Mouse (Mus musculus) midbrain, embryonic 10.5 days (tissue): Measurements from ENCODE around the gene Ypel4. TPM values are rescaled to one million over a fixed set of nuclear protein-coding genes. Genes with fewer than 3 reads are reported as not detected.

Experiments
- DNase-seq: peaks from one replicate; pipeline ENCODE4 v3.0.0-alpha.2; 2017; ENCODE audit warnings: low spot score
- H3K27ac ChIP-seq: fragments of 300-500 bp; sonication (generic); replicated peaks from 2 replicates; pipeline ENCODE4 v1.5.1; 2016; ENCODE audit warnings: mild to moderate bottlenecking
- H3K27me3 ChIP-seq: fragments of 300-500 bp; sonication (generic); 2 replicates; pipeline ENCODE4 v1.6.1; 2016; ENCODE audit warnings: low read depth, mild to moderate bottlenecking; ENCODE audit not compliant: poor library complexity, severe bottlenecking
- H3K36me3 ChIP-seq: fragments of 300-500 bp; sonication (generic); 2 replicates; pipeline ENCODE4 v1.6.1; 2016; ENCODE audit warnings: mild to moderate bottlenecking, moderate library complexity
- H3K4me1 ChIP-seq: fragments of 300-500 bp; sonication (generic); 2 replicates; pipeline ENCODE4 v1.6.1; 2016
- H3K4me3 ChIP-seq: fragments of 300-500 bp; sonication (generic); 2 replicates; pipeline ENCODE4 v1.5.1; 2016; ENCODE audit warnings: mild to moderate bottlenecking, moderate library complexity
- H3K9me3 ChIP-seq: fragments of 300-500 bp; sonication (generic); replicated peaks from 2 replicates; pipeline ENCODE4 v1.6.1; 2016; ENCODE audit warnings: mild to moderate bottlenecking
- WGBS: fragments of 180-500 bp; shearing (Covaris S2); methylation state at CpG from one replicate; pipeline ENCODE4 v1.1.7; 2016; 5-methylcytosine and 5-hydroxymethylcytosine counted together
- polyA plus RNA-seq: library from polyadenylated mRNA; unstranded; fragments of >200 nt; fragmentation: Nextera tagmentation; extraction: Ambion mirVana; gene quantifications from 2 replicates; pipeline ENCODE4 v1.2.1, GENCODE M21; 2016

The Ypel4 gene
- polyA plus RNA-seq, 1 experiment from 2014 or later: 8.2 TPM

DNA sequence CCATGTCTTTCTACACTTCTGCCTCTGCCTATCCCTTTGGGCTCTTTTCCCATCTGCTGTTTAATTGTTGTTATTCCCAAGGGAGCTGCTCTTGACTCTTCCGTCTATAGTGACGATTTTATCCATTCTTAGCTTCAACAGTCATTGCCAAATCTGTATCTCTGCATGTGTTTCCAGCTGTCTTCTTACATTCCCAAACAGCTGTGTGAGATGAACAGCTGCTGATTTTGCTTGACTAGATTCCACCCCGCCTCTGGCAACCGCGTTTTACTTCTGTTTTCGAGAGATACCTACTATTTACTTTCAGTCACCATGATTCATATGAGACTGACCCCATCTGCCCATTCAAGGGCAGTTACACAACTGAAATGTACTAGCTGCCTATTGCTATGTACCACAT lies 16.3 kb downstream of the Ypel4 start:
- WGBS: 85% methylated on average over 6 of the region's 6 CpGs
- peaks cover 8% of the 10 kb centered on the region for H3K27me3 ChIP-seq
- no peak overlapping the region for H3K4me3 ChIP-seq
- no peaks in the 10 kb centered on the region for H3K4me1 ChIP-seq
- no peak overlapping the region for H3K27ac ChIP-seq
- no peaks in the 10 kb centered on the region for H3K9me3 ChIP-seq
- H3K36me3 ChIP-seq: no peaks in the 10 kb centered on the region
- DNase-seq: no peak

DNA sequence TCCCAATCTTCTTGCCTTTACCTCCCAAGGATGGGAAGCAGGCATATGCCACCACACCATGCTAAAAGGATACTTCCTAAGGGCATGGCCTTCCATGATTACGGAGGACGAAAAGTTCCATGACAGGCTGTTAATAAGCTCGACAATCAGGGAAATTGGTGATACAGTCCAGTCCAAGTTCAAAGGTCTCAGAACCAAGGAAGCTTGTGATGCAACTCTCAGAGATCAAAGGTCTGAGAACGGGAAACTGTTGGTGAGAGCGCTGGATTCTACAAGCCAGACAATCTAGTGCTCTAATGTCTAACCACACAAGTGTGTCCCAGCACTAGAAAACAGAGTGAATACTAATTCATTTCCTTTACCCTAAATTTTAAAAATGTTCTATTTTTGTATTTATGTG lies 22.4 kb downstream of the Ypel4 start:
- no peaks in the 10 kb centered on the region for H3K9me3 ChIP-seq
- H3K27ac ChIP-seq: no peak overlapping the region
- DNase-seq: no peak
- H3K36me3 ChIP-seq: no peaks in the 10 kb centered on the region
- H3K27me3 ChIP-seq: no peaks in the 10 kb centered on the region
- WGBS: 84% methylated on average over 5 of the region's 5 CpGs
- H3K4me3 ChIP-seq: no peak overlapping the region
- no peaks in the 10 kb centered on the region for H3K4me1 ChIP-seq

DNA sequence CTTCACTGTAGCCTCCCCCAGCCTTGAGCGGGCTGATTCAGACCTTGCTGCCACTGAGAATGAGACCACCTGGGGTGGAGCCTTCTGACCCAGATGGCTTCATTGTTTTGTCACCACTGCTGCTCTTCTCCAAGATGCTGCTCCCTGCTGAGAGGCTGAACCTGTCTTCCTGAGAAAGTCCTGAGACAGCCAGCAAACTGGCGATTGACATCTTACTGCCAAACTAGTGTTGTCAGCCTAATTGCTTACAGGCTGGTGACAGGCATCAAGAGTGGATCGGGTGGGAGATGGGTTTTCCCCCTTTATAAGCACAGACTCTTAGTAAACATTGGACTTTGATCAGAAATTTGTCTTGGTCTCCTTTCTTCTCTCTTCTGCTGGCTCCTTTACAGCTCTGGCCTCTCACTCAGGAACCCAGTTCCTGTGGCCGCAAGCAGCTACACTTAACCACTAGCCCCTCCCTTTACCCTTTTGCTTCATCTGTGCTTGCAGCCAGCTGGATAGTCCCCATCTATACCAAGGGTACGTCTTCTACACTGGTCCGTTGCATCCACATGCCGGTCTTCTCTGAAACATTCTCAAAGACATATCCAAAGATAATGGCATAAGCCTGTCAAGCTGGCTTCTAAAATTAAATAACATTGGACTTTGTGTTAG lies 23.3 kb downstream of the Ypel4 start:
- no peaks in the 10 kb centered on the region for H3K27me3 ChIP-seq
- no peak overlapping the region for H3K4me3 ChIP-seq
- H3K27ac ChIP-seq: no peak overlapping the region
- no peak for DNase-seq
- peaks cover under 1% of the 10 kb centered on the region for H3K4me1 ChIP-seq
- no peaks in the 10 kb centered on the region for H3K36me3 ChIP-seq
- H3K9me3 ChIP-seq: no peaks in the 10 kb centered on the region
- 64% methylated on average over 7 of the region's 7 CpGs for WGBS

DNA sequence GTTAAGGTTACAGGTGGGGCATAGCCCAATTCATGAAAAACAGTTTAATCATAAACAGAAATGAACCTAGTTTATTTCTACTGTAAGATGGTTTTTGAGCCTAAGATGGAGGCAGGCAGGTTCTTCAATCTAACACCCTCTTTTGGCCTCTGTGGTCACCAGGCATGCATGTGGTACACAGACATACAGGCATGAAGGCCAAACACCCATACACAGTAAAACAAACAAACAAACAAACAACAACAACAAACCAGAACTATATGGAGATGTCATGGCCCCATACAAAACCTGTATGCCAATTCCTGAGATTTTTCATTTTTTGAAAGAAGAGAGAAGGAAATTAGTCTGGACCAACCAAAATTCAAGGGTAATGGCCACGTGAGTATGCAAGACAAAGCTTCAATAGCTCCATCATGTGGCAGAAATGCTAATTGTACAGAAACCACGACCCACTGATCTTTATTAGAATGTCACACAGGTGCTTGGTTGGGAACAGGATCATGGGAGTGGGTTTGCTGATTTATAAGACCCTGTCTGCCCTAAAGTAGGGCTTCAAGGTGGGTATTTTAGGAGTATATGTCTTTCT lies 24.8 kb downstream of the Ypel4 start:
- H3K27ac ChIP-seq: no peak overlapping the region
- H3K36me3 ChIP-seq: no peaks in the 10 kb centered on the region
- no peak for DNase-seq
- no peaks in the 10 kb centered on the region for H3K9me3 ChIP-seq
- 4% methylated on average over 2 of the region's 2 CpGs for WGBS
- peaks cover 12% of the 10 kb centered on the region for H3K4me1 ChIP-seq
- H3K4me3 ChIP-seq: no peak overlapping the region
- no peaks in the 10 kb centered on the region for H3K27me3 ChIP-seq

DNA sequence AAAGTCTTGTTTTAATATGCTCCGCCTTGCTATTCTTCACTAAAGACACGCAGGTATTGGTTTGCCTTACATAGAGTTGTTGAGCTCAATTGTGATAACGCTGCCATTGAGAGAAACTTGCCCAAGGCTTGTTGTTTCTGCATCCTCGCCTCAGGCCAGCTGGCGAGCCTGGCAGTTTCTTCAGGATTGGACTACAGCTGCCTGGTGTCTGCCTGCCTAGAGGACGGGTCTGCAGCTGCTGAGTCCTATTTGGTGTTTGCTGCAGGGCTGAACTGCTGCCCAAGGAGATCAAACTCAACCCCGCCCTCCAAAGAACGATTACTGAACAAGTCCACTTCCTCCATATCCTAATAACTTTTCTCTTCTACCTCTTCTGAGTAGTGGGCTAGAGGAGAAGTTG lies 26.9 kb downstream of the Ypel4 start:
- Histone ChIP-seq H3K4me3 (no peak overlapping the region), H3K27me3 (no peaks in the 10 kb centered on the region), H3K9me3 (no peaks in the 10 kb centered on the region), H3K27ac (no peak overlapping the region), H3K36me3 (peaks cover 9% of the 10 kb centered on the region), H3K4me1 (peaks cover 12% of the 10 kb centered on the region)
- WGBS: 83% methylated on average over 8 of the region's 8 CpGs
- DNase-seq: no peak

DNA sequence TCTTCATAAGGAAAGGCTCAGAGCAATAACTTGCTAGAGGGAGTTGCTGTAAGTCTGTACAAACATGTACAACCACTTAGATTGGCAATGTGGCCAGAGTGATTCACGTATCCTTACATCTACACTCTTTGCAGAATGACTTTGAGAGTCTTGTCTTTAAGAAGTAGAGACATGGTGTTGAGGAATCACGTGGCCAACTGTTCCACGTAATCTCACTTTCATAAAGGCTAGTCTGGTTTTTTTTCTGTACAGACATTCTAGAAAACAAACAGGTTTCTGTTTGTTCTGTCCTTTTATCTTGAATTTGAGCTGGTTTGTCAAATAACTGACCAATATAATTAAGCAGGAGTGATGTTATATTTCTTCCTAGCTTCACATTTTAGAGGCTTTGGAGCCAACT lies 27.5 kb downstream of the Ypel4 start:
- H3K4me3 ChIP-seq: no peak overlapping the region
- DNase-seq: no peak
- H3K9me3 ChIP-seq: no peaks in the 10 kb centered on the region
- H3K4me1 ChIP-seq: peaks cover 12% of the 10 kb centered on the region
- H3K36me3 ChIP-seq: peaks cover 9% of the 10 kb centered on the region
- no peaks in the 10 kb centered on the region for H3K27me3 ChIP-seq
- WGBS: 84% methylated on average over 3 of the region's 3 CpGs
- H3K27ac ChIP-seq: no peak overlapping the region

DNA sequence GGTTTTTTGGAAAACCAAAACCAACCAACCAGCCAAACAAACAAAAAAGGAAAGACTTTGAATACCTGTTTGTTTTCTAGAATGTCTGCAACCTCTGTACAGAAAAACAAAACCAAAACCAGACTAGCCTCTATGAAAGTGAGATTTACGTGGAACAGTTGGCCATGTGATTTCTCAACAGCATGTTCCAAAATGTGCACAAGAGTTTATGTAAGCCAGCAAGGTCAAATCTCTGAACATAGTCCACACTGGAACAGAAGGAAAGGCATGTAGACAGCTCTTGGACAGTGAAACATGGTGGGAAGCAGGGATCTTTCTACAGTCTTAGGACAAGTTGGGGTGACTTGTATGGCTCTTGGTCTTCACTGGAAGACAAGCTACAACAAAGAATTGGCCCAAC lies 28.0 kb downstream of the Ypel4 start:
- H3K4me1 ChIP-seq: peaks cover 12% of the 10 kb centered on the region
- no peak overlapping the region for H3K4me3 ChIP-seq
- no peak overlapping the region for H3K27ac ChIP-seq
- H3K27me3 ChIP-seq: no peaks in the 10 kb centered on the region
- DNase-seq: no peak
- H3K36me3 ChIP-seq: peaks cover 9% of the 10 kb centered on the region
- no peaks in the 10 kb centered on the region for H3K9me3 ChIP-seq
- WGBS: 94% methylated on average over 1 of the region's 1 CpGs

DNA sequence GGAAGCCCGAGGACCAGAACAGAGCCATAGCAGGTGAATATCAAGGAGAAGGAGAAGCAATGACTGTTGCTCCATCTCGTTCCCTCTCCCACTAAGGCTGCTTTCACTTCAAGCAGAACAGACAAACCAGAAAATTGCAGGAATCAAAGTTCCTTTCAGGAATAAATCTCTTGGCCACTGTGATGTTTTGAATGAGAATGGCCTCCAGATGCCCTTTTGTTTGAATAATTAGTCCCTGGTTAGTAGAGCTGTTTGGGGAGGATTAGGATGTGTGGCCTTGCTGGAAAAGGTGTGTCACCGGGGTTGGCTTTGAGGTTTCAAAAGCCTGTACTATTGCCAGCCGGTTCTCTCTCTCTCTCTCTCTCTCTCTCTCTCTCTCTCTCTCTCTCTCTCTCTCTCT lies 28.4 kb downstream of the Ypel4 start:
- H3K27ac ChIP-seq: no peak overlapping the region
- peaks cover 12% of the 10 kb centered on the region for H3K4me1 ChIP-seq
- H3K4me3 ChIP-seq: no peak overlapping the region
- no peak for DNase-seq
- H3K36me3 ChIP-seq: peaks cover 9% of the 10 kb centered on the region
- WGBS: 43% methylated on average over 4 of the region's 4 CpGs
- H3K27me3 ChIP-seq: no peaks in the 10 kb centered on the region
- no peaks in the 10 kb centered on the region for H3K9me3 ChIP-seq

DNA sequence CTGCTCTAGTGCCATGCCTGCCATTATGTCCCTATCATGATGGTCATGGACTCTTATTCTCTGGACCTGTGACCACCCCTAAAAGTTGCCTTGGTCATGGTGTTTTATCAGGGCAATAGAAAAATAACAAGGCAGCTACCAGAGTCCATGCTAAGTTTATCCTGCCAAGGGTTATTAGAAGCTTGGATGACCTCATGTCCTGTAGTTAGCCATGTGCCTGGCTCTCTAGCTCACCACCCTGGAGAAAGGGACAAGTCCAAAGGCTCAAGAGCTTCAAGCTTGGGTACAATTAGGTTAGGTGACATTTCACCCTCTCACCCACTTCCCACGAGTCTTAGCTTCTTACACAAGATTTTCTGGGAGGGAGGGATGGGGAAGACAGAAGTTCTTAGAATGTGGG lies 29.0 kb downstream of the Ypel4 start:
- H3K27ac ChIP-seq: no peak overlapping the region
- no peaks in the 10 kb centered on the region for H3K9me3 ChIP-seq
- WGBS: 71% methylated on average over 1 of the region's 1 CpGs
- no peak overlapping the region for H3K4me3 ChIP-seq
- H3K36me3 ChIP-seq: peaks cover 9% of the 10 kb centered on the region
- H3K27me3 ChIP-seq: no peaks in the 10 kb centered on the region
- peaks cover 12% of the 10 kb centered on the region for H3K4me1 ChIP-seq
- DNase-seq: no peak

DNA sequence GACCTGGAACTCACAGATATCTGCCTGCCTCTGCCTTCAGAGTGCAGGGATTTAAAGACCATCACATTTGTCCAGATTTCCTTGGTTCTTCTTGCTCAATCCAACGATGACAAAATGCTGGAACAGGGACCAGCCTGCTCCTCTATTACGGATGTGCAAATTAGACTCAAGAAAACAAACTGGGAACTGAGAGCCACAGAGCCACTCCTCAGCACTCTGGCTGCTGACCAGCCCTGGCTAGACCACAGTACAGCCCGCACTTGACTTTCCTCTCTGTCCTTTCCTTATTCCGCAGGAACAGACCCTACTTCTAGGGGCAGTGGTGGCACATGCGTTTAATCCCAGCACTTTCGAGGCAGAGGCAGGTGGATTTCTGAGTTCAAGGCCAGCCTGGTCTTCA lies 36.6 kb downstream of the Ypel4 start:
- Histone ChIP-seq H3K36me3 (peaks cover 11% of the 10 kb centered on the region; the same call in 1 of the 2 replicates), H3K4me1 (peaks cover 26% of the 10 kb centered on the region), H3K9me3 (no peaks in the 10 kb centered on the region), H3K27ac (no peak overlapping the region), H3K4me3 (no peak overlapping the region), H3K27me3 (0 out of 2 replicates have a peak, but pooled peaks cover 4% of the 10 kb centered on the region)
- WGBS: 80% methylated on average over 6 of the region's 6 CpGs
- no peak for DNase-seq

DNA sequence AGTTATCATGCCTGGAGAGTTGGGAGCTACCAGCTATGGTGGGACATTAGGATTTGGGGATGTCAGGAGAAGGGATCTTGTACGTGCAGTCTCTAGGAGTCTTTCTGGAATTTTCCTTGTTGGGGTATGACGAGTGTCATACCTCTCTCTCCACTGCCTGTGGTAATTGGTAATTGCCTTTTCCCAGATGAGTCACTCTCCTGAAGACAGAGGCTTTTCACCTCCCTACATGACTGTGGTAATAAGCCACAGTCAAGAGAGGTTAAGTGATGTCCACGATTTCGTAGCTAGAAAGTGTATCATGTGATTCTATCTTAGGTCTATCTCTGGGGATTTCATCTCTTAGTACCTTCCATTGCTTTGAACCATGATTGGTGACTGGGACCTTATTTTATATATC lies 38.6 kb downstream of the Ypel4 start:
- 90% methylated on average over 4 of the region's 4 CpGs for WGBS
- H3K27ac ChIP-seq: no peak overlapping the region
- H3K36me3 ChIP-seq: peaks cover 9% of the 10 kb centered on the region; the same call in 1 of the 2 replicates
- H3K27me3 ChIP-seq: 0 out of 2 replicates have a peak, but pooled peaks cover 4% of the 10 kb centered on the region
- H3K4me3 ChIP-seq: no peak overlapping the region
- DNase-seq: no peak
- peaks cover 33% of the 10 kb centered on the region for H3K4me1 ChIP-seq
- no peaks in the 10 kb centered on the region for H3K9me3 ChIP-seq

DNA sequence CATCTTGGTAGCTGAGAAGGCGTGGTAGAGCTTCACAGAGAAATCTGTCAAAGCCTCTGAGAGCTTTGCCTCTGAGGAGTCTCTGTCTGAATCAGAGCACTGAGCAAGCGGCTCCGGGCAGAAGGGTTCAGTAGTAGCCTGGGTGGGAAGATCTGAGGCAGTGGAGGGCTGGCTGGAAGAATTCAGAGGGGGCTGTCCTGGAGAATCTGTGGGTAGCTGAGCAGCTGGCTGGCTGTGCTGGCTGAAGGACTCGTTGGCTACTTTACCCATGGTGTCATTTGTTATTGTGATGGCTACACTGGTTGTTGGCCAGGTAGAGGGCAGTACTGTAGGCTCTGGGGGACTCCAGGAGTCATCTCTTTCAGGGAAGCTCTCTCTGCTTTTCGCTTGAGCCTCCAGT lies 39.3 kb downstream of the Ypel4 start:
- 83% methylated on average over 5 of the region's 5 CpGs for WGBS
- Histone ChIP-seq H3K4me1 (peaks cover 34% of the 10 kb centered on the region), H3K27ac (peak overlapping the region; percentile 91), H3K9me3 (no peaks in the 10 kb centered on the region), H3K27me3 (0 out of 2 replicates have a peak, but pooled peaks cover 4% of the 10 kb centered on the region), H3K36me3 (peaks cover 9% of the 10 kb centered on the region; the same call in 1 of the 2 replicates), H3K4me3 (no peak overlapping the region)
- no peak for DNase-seq

DNA sequence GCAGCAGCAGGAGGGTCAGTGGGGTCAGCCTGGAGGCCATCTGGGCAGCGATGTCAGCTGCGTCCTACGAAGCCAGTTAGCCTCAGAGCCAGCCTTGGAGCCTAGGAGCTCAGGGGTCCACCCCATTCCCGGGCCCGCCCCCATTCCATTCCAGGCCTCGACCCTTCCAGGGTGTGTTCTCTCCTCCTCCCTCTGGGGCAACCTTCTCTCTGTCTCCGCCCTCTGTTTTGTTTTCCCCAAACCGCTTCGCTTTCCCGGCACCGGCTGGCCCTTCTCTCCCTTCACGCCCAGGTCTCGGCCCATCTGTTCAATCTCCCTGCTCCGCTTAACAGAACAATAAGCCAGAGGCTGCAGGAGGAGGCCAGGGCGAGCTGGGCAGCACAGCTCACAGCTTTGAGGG lies 40.9 kb downstream of the Ypel4 start:
- H3K4me1 ChIP-seq: peaks cover 34% of the 10 kb centered on the region
- H3K4me3 ChIP-seq: peak overlapping the region; percentile 49
- 0 out of 2 replicates have a peak, but pooled peaks cover 4% of the 10 kb centered on the region for H3K27me3 ChIP-seq
- DNase-seq: peak; percentile 88
- no peaks in the 10 kb centered on the region for H3K9me3 ChIP-seq
- H3K36me3 ChIP-seq: peaks cover 4% of the 10 kb centered on the region; the same call in 1 of the 2 replicates
- WGBS: under 1% methylated on average over 14 of the region's 15 CpGs
- H3K27ac ChIP-seq: peak overlapping the region; percentile 91
